ENCODE assay signal across 9 mouse cellular contexts in the genomic region with DNA sequence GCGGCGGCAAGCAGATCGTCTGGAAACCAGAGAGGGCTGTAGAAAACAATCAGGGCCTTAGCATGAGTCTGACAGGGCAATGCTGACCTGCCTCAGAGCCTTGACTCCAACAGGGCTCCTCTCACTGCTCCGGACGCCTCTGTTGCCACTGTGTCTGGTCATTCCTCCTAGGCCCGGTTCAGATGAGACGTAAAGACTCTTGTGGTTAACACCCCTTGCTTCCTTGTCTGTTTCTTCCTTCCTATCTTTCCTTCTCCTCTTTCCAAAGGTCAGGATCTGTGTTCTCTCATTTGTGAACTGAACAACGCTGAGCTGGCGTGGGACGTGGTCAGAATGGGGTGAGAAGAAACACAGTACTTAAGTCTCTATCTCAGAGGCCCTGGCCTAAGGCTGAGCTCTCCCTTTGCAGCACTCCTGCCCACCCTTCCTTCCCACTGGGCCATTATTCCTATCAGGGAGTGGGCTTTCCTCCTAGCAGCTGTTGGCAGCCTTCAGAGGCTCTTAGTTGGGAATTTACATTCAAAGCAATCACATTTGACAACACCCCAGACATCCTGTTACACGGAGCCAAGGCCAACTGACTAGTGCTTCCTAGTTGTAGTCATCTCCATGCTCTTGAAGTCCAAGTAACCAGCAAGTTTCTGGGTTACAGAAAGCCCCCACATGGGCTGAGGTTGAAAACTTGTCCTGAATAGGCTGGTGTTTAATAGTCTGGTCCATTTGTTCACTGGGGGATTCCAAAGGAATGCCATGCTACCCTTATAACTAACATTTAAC. TPM values are rescaled to one million over a fixed set of nuclear protein-coding genes. Genes with fewer than 3 reads are reported as not detected.
DNase-seq lines count a peak whose midpoint lies in the region; ATAC-seq lines count a peak whose summit lies in the region.
"Had no signal": no experiment of that assay in that cellular context is flagged by ENCODE, and none has a peak within 500 bp of the region (broad histone marks: within the 10 kb centered on the region; RNA-seq: fewer than 3 reads in every experiment).

No protein-coding gene starts in this region.

- peak overlapping the region; percentile 82 for H3K4me2 ChIP-seq in kidney, embryonic 15.5 days
- peak overlapping the region; percentile 79; the same call in 1 of the 2 replicates for H3K4me2 ChIP-seq in embryonic facial prominence, embryonic 11.5 days (ENCODE audit: low read depth, low read length)
- H3K4me2 ChIP-seq in hindbrain, embryonic 16.5 days (ENCODE audit: low read length): peak overlapping the region; percentile 61
- H3K4me2 ChIP-seq in midbrain, embryonic 15.5 days: peak overlapping the region; percentile 66

- H3K36me3 ChIP-seq in kidney, embryonic 15.5 days: peaks cover 45% of the 10 kb centered on the region
- H3K36me3 ChIP-seq in embryonic facial prominence, embryonic 11.5 days (replicated peaks; ENCODE audit: control insufficient read depth, insufficient read depth, low read depth, low read length): no peaks in the 10 kb centered on the region; the same call in 1 of the 2 replicates
- H3K36me3 ChIP-seq in hindbrain, embryonic 16.5 days (ENCODE audit: control insufficient read depth, insufficient read depth, low read length): 0 out of 2 replicates have a peak, but pooled peaks cover 2% of the 10 kb centered on the region
- H3K36me3 ChIP-seq in midbrain, embryonic 15.5 days (replicated peaks): peaks cover 8% of the 10 kb centered on the region

- no peaks in the 10 kb centered on the region for H3K9me3 ChIP-seq in kidney, embryonic 15.5 days (replicated peaks)
- H3K9me3 ChIP-seq in embryonic facial prominence, embryonic 11.5 days (replicated peaks; ENCODE audit: control insufficient read depth, low read length): no peaks in the 10 kb centered on the region
- peaks cover 2% of the 10 kb centered on the region; the same call in 1 of the 2 replicates for H3K9me3 ChIP-seq in hindbrain, embryonic 16.5 days (ENCODE audit: control insufficient read depth, low read length)
- no peaks in the 10 kb centered on the region for H3K9me3 ChIP-seq in midbrain, embryonic 15.5 days

- no peak for DNase-seq in kidney, postnatal 14 days
- no peak for DNase-seq in embryonic facial prominence, embryonic 11.5 days (ENCODE audit: low spot score)
- DNase-seq in layer of hippocampus, adult 9-11 months: no peak
- no peak for DNase-seq in lung, postnatal 10 days
- DNase-seq: gastrocnemius, postnatal 10 days had no signal

- ATAC-seq in kidney, embryonic 15.5 days (replicated peaks; ENCODE audit: low FRiP score): no peak
- no peak for ATAC-seq in embryonic facial prominence, embryonic 11.5 days (replicated peaks; ENCODE audit: insufficient number of reproducible peaks, low FRiP score, low TSS enrichment, low read depth)
- ATAC-seq in hindbrain, embryonic 16.5 days: no peak
- no peak for ATAC-seq in midbrain, embryonic 15.5 days (replicated peaks)
- no peak for ATAC-seq in megakaryocyte-erythroid progenitor cell, adult 5-6 weeks (replicated peaks; ENCODE audit: low FRiP score, low TSS enrichment, poor library complexity, severe bottlenecking)

- H3K4me3 ChIP-seq in kidney, embryonic 15.5 days (replicated peaks): peak overlapping the region; percentile 96
- H3K4me3 ChIP-seq in embryonic facial prominence, embryonic 11.5 days (ENCODE audit: low read depth, low read length): no peak overlapping the region; the same call in 1 of the 2 replicates
- peak overlapping the region; percentile 76; the same call in 1 of the 2 replicates for H3K4me3 ChIP-seq in hindbrain, embryonic 16.5 days (ENCODE audit: low read length)
- peak overlapping the region; percentile 89 for H3K4me3 ChIP-seq in midbrain, embryonic 15.5 days

- 0 out of 2 replicates have a peak overlapping the region, but pooled peaks have one; percentile 99 for H3K9ac ChIP-seq in kidney, embryonic 15.5 days
- H3K9ac ChIP-seq in embryonic facial prominence, embryonic 11.5 days (replicated peaks; ENCODE audit: low read length): no peak overlapping the region
- no peak overlapping the region for H3K9ac ChIP-seq in hindbrain, embryonic 16.5 days (ENCODE audit: low read depth, low read length)
- 0 out of 2 replicates have a peak overlapping the region, but pooled peaks have one; percentile 91 for H3K9ac ChIP-seq in midbrain, embryonic 15.5 days

- 83% methylated on average over 11 of the region's 11 CpGs for WGBS in kidney, embryonic 15.5 days
- 94% methylated on average over 11 of the region's 11 CpGs for WGBS in embryonic facial prominence, embryonic 11.5 days
- 93% methylated on average over 11 of the region's 11 CpGs for WGBS in hindbrain, embryonic 16.5 days
- WGBS in midbrain, embryonic 15.5 days: 91% methylated on average over 11 of the region's 11 CpGs

- H3K27ac ChIP-seq in kidney, embryonic 15.5 days: no peak overlapping the region
- no peak overlapping the region for H3K27ac ChIP-seq in embryonic facial prominence, embryonic 11.5 days (replicated peaks; ENCODE audit: low read depth, low read length)
- H3K27ac ChIP-seq in hindbrain, embryonic 16.5 days (ENCODE audit: low read depth, low read length): no peak overlapping the region
- no peak overlapping the region for H3K27ac ChIP-seq in midbrain, embryonic 15.5 days

- H3K27me3 ChIP-seq in kidney, embryonic 15.5 days: no peaks in the 10 kb centered on the region
- no peaks in the 10 kb centered on the region for H3K27me3 ChIP-seq in embryonic facial prominence, embryonic 11.5 days (ENCODE audit: control insufficient read depth, insufficient read depth, low read length)
- no peaks in the 10 kb centered on the region for H3K27me3 ChIP-seq in hindbrain, embryonic 16.5 days (replicated peaks; ENCODE audit: control insufficient read depth, insufficient read depth, low read length)
- H3K27me3 ChIP-seq in midbrain, embryonic 15.5 days (replicated peaks): no peaks in the 10 kb centered on the region; the same call in 1 of the 2 replicates

- H3K4me1 ChIP-seq in kidney, embryonic 15.5 days: peaks cover 20% of the 10 kb centered on the region
- 0 out of 2 replicates have a peak, but pooled peaks cover 5% of the 10 kb centered on the region for H3K4me1 ChIP-seq in embryonic facial prominence, embryonic 11.5 days (ENCODE audit: control insufficient read depth, insufficient read depth, low read length)
- H3K4me1 ChIP-seq in hindbrain, embryonic 16.5 days (ENCODE audit: control insufficient read depth, insufficient read depth, low read depth, low read length): peaks cover 9% of the 10 kb centered on the region
- H3K4me1 ChIP-seq in midbrain, embryonic 15.5 days: peaks cover 16% of the 10 kb centered on the region

RNA-seq across cellular contexts. Expression of gene Mcfd2, which starts 1.5 kb away (rescaled TPM):
- polyA plus RNA-seq in kidney, embryonic 15.5 days (2015; fragmentation: Nextera tagmentation; extraction: Ambion mirVana): 110 and 112 TPM in 2 replicates
- polyA plus RNA-seq in embryonic facial prominence, embryonic 11.5 days (2014; fragmentation: Nextera tagmentation; extraction: Ambion mirVana): 82.0 and 85.7 TPM in 2 replicates
- 48.1 and 49.0 TPM in 2 replicates for polyA plus RNA-seq in hindbrain, embryonic 16.5 days (2015; fragmentation: Nextera tagmentation; extraction: Ambion mirVana)
- 48.4 and 52.2 TPM in 2 replicates for polyA plus RNA-seq in midbrain, embryonic 15.5 days (2015; fragmentation: Nextera tagmentation; extraction: Ambion mirVana)
- 17.7 and 24.5 TPM in 2 replicates for total RNA-seq in megakaryocyte-erythroid progenitor cell, adult 5-6 weeks (2014; fragmentation: Nextera tagmentation)
- total RNA-seq in megakaryocyte-erythroid progenitor cell, adult 5-6 weeks (2017): 39.8 and 44.6 TPM in 2 replicates

RNA-seq across cellular contexts. Expression of gene Ttc7, which starts 18.4 kb away (rescaled TPM):
- 7.7 and 8.1 TPM in 2 replicates for polyA plus RNA-seq in kidney, embryonic 15.5 days (2015; fragmentation: Nextera tagmentation; extraction: Ambion mirVana)
- 2.3 and 3.3 TPM in 2 replicates for polyA plus RNA-seq in embryonic facial prominence, embryonic 11.5 days (2014; fragmentation: Nextera tagmentation; extraction: Ambion mirVana)
- polyA plus RNA-seq in hindbrain, embryonic 16.5 days (2015; fragmentation: Nextera tagmentation; extraction: Ambion mirVana): 6.1 and 6.6 TPM in 2 replicates
- polyA plus RNA-seq in midbrain, embryonic 15.5 days (2015; fragmentation: Nextera tagmentation; extraction: Ambion mirVana): 4.9 TPM in 2 replicates
- total RNA-seq in megakaryocyte-erythroid progenitor cell, adult 5-6 weeks (2014; fragmentation: Nextera tagmentation): 56.9 and 94.9 TPM in 2 replicates
- total RNA-seq in megakaryocyte-erythroid progenitor cell, adult 5-6 weeks (2017): 34.2 and 49.5 TPM in 2 replicates

Comparison
In these comparisons a context has a peak if more than half of its experiments do, and no peak if none do; other contexts are left out.
1. H3K9ac ChIP-seq: peak in kidney, embryonic 15.5 days (single experiment) and midbrain, embryonic 15.5 days (single experiment); none in embryonic facial prominence, embryonic 11.5 days (single experiment) and hindbrain, embryonic 16.5 days (single experiment).
2. Peak in every context shown above with its lines, with median percentiles within 50 percentile points of each other: H3K4me2 ChIP-seq.